Mouse (Mus musculus): ENCODE measurements around the gene Xrcc3.

The Xrcc3 gene

DNA sequence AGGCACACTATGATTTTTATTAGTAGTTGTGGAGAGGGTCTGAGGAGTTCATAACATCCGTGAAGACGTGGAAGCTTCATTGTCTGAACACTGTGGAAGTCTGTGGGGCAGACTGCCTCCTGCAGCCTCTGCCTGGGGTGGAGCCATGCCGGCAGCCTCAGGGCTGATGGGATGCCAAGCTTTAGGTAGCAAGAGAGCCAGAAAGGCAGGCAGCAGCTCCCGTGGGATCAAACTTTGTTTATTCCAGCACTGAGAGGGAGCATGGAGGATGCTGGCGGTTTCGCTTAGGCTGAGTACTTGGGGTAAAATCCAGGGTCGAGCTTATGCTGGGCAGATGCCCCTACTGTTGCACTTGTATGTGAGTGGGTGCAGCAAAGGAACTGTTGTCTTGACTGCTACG lies 16.4 kb downstream of the Xrcc3 start:
- POLR2A ChIA-PET: interaction anchor here in 2 of 4 experiments (0.5 to 14.5 kb wide), 16 partner anchors 7 to 588 kb away, joined by 3 to 179 read pairs (median 4); partner anchors contain the start of genes Xrcc3 (in 2 of the 2) and Zfyve21 (in 2 of the 2)

GRCm38 (mm10) chr12:111795180-111795895 lies 18.3 kb downstream of the Xrcc3 start:
- POLR2A ChIA-PET: interaction anchor here in 3 of 4 experiments (0.7 to 14.5 kb wide), 20 partner anchors 7 to 255 kb away, joined by 3 to 179 read pairs (median 4); partner anchors contain the start of genes Xrcc3 (in 3 of the 3), Zfyve21 (in 3 of the 3), Klc1 (in 1 of the 3) and Mark3 (in 1 of the 3)
- CTCF ChIA-PET: interaction anchor here in 2 of 4 experiments (0.5 to 1.1 kb wide), 3 partner anchors 16 to 56 kb away, joined by 4 read pairs; no protein-coding TSS in a partner anchor

More for the DNA sequence above, 16.4 kb downstream of the Xrcc3 start:
- CTCF ChIA-PET: interaction anchor here in 2 of 4 experiments (0.7 to 1.0 kb wide), 3 partner anchors 18 to 170 kb away, joined by 3 to 4 read pairs (median 3); no protein-coding TSS in a partner anchor

DNA sequence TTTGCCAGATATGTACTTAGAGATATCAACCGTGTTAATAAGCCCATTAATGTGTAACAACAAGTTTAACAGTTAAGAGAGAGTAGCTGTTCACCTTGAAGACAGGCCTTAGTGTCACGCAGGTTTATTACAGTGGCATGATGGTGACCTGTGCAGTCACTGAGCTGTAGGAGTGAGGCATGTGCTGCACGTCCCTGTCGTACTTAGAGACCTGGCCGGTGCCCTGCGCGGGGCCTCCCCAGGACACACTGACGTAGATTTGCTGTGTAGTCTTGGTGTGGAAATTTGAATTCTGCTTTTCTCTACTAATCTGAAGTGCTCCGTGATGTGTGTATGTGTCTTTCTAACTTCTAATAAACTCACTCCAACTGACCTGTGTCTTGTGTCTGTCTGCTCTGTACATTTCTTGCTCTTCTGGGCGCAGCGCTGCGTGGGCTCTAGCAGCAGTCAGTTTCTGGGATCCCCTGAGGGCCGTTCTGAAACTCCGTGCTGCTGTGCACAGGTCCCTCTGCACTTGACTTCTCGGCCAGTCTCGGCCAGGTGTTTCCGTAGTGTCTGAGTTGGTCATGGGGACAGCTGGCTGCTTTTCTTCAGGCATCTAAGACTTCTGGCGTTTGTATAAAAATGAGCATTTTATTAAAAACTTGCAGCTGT lies 19.0 kb downstream of the Xrcc3 start:
- ChIA-PET POLR2A (interaction anchor here in 2 of 4 experiments (0.8 to 14.5 kb wide), 15 partner anchors 7 to 255 kb away, joined by 3 to 179 read pairs (median 8); partner anchors contain the start of genes Mark3 (in 1 of the 2), Xrcc3 (in 1 of the 2) and Zfyve21 (in 1 of the 2)), CTCF (interaction anchor here in 2 of 4 experiments (0.5 to 1.1 kb wide), 4 partner anchors 15 to 62 kb away, joined by 4 read pairs; no protein-coding TSS in a partner anchor)

DNA sequence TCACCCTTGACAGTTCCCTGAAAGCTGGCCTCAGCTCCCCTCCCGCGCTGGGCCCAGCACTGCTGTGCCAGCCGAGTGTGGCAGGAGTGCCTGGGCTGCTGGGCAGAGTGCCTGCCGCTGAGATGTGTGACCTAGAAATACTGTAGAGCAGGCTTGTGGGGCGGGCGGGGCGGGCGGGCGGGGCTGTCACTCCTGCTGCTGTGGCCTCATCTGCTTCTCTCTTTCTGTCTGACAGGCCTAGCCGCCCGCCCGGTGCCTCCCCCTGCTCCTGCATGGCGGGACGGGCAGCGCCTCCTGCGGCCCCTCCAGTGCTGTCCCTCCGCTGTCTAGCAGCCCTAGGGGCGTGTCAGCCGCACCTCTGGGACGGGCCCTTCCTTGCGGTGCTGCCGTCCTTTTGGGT lies 19.6 kb downstream of the Xrcc3 start:
- ChIA-PET CTCF (interaction anchor here in 1 of 4 experiments (0.5 to 1.1 kb wide), 3 partner anchors 14 to 77 kb away, joined by 4 read pairs; no protein-coding TSS in a partner anchor), POLR2A (interaction anchor here in 3 of 4 experiments (0.6 to 14.5 kb wide), 13 partner anchors 8 to 646 kb away, joined by 3 to 179 read pairs (median 8); partner anchors contain the start of genes Xrcc3 (in 1 of the 3) and Zfyve21 (in 1 of the 3))

- POLR2A ChIA-PET: interaction anchor here in 2 of 4 experiments (1.9 to 6.5 kb wide), 4 partner anchors 10 to 26 kb away, joined by 6 to 32 read pairs (median 16); partner anchors contain the start of genes Xrcc3 (in 1 of the 2) and Zfyve21 (in 1 of the 2)
- CTCF ChIA-PET: interaction anchor here in 1 of 4 experiments (0.5 to 0.6 kb wide), 2 partner anchors 19 to 1138 kb away, joined by 3 read pairs; partner anchors contain the start of gene Jag2
Measured at GRCm38 (mm10) chr12:111791474-111792104, 22.1 kb downstream of the Xrcc3 start.

DNA sequence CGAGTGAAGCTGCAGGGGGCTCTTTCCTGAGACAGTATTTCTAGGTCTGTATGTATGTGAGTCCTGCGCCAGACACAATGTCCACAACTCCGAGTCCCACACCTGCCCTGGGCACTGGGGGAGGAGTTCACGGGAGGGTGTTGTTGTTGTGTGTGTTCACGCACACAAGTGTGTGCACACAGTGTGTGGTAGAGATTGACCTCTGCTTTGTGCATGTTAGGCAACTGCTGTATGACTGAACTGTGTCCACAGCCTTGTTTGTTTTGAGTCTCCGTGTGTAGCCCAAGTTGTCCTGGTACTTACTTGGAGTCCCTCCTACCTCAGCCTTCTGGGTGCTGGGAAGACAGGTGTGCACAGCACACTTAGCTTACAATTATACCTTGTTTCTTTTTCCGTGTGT lies 23.0 kb downstream of the Xrcc3 start:
- POLR2A ChIA-PET: interaction anchor here in 2 of 4 experiments (1.1 to 5.1 kb wide), 7 partner anchors 8 to 46 kb away, joined by 3 to 24 read pairs (median 7); partner anchors contain the start of genes Xrcc3 (in 1 of the 2) and Zfyve21 (in 1 of the 2)
- CTCF ChIA-PET: interaction anchor here in 1 of 4 experiments (1.2 kb wide), 1 partner anchor 26 kb away, joined by 3 read pairs; no protein-coding TSS in a partner anchor

GRCm38 (mm10) chr12:111790090-111790489 lies 23.6 kb downstream of the Xrcc3 start:
- POLR2A ChIA-PET: interaction anchor here in 2 of 4 experiments (1.0 to 5.1 kb wide), 9 partner anchors 9 to 45 kb away, joined by 3 to 24 read pairs (median 7); partner anchors contain the start of genes Xrcc3 (in 1 of the 2) and Zfyve21 (in 1 of the 2)
- CTCF ChIA-PET: interaction anchor here in 1 of 4 experiments (1.2 kb wide), 1 partner anchor 26 kb away, joined by 3 read pairs; no protein-coding TSS in a partner anchor

DNA sequence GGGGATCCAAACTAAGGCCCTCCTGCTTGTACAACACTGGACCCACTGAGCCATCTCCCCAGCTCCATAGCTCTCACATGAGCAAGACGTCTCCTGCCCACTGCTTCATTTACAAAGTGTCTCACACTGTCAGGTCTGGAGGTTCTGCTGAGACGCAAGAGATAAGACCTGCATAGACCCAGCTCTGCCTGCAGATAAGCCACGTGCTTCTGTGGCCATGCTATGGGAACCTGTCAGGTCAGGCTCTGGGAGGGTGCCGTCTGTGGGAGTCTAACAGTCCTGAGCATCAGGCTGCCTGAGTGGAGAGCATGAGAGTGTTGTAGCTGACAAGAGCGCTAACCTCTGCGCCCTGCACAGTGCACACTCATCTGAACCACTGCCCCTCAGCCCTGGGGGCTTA lies 26.7 kb downstream of the Xrcc3 start:
- CTCF ChIA-PET: interaction anchor here (0.6 to 2.4 kb wide), 5 partner anchors 7 to 180 kb away, joined by 3 to 10 read pairs (median 8); partner anchors contain the start of gene Atp5mpl (in 1 of the 4)
- POLR2A ChIA-PET: interaction anchor here in 3 of 4 experiments (0.6 to 5.1 kb wide), 23 partner anchors 9 to 771 kb away, joined by 3 to 24 read pairs (median 6); partner anchors contain the start of genes Xrcc3 (in 3 of the 3) and Zfyve21 (in 3 of the 3)

GRCm38 (mm10) chr12:111785174-111785573 lies 28.5 kb downstream of the Xrcc3 start:
- CTCF ChIA-PET: interaction anchor here in 1 of 4 experiments (0.6 kb wide), 1 partner anchor 76 kb away, joined by 3 read pairs; no protein-coding TSS in a partner anchor
- POLR2A ChIA-PET: interaction anchor here in 3 of 4 experiments (0.6 to 4.7 kb wide), 6 partner anchors 10 to 940 kb away, joined by 3 to 22 read pairs (median 4); partner anchors contain the start of genes Xrcc3 (in 1 of the 3) and Zfyve21 (in 1 of the 3)

DNA sequence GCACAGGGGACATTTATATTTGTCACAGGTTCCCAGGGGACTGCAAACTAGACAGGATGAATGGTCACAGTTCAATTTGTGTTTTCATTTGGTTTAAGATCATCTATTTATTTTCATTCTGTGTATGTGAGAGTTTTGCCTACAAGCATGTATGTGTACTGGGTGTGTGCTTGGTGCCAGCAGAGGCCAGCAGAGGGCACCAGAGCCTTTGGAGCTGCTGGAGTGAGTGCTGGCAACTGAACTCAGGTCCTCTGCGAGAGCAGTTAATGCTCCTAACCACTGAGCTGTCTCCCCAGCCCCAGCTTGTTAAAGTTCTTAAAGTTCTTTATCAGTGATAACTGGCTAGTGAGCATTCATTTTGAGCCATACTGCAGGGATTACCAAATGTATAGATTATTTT lies 34.1 kb downstream of the Xrcc3 start:
- CTCF ChIA-PET: interaction anchor here (0.6 to 1.5 kb wide), 29 partner anchors 8 to 1318 kb away, joined by 3 to 10 read pairs (median 3); partner anchors contain the start of gene Zfyve21 (in 1 of the 4)
- POLR2A ChIA-PET: interaction anchor here in 2 of 4 experiments (0.7 to 1.5 kb wide), 3 partner anchors 11 to 71 kb away, joined by 3 to 5 read pairs (median 3); partner anchors contain the start of genes Xrcc3 (in 1 of the 2) and Zfyve21 (in 1 of the 2)

- POLR2A ChIA-PET: interaction anchor here in 1 of 4 experiments (0.7 kb wide), 1 partner anchor 19 kb away, joined by 3 read pairs; the partner anchor contains the start of gene Klc1
- CTCF ChIA-PET: interaction anchor here in 2 of 4 experiments (0.5 to 0.6 kb wide), 2 partner anchors 69 to 433 kb away, joined by 3 to 4 read pairs; no protein-coding TSS in a partner anchor
Measured at GRCm38 (mm10) chr12:111777919-111778318, 35.8 kb downstream of the Xrcc3 start.

- POLR2A ChIA-PET: interaction anchor here in 2 of 4 experiments (0.7 to 2.5 kb wide), 11 partner anchors 8 to 843 kb away, joined by 3 to 8 read pairs (median 4); partner anchors contain the start of genes Klc1 (in 2 of the 2), Xrcc3 (in 1 of the 2) and Zfyve21 (in 1 of the 2)
- CTCF ChIA-PET: interaction anchor here in 3 of 4 experiments (0.6 to 1.1 kb wide), 6 partner anchors 43 to 349 kb away, joined by 3 to 6 read pairs (median 3); no protein-coding TSS in a partner anchor
Measured at GRCm38 (mm10) chr12:111774845-111775244, 38.8 kb downstream of the Xrcc3 start.

DNA sequence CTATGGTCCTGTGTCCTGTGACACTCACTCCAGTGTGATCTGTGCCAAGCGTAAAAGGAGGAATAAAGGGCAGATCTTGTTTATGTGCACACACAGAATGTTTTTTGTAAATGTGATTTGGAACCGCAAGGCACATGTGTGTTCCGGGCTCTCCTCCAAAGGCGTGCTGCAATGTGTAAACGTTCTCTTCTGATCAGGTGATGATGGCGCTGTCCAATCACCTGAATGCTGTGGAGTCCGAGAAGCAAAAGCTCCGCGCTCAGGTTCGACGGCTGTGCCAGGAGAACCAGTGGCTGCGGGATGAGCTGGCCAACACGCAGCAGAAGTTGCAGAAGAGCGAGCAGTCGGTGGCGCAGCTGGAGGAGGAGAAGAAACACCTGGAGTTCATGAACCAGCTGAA lies 39.5 kb downstream of the Xrcc3 start:
- POLR2A ChIA-PET: interaction anchor here in 2 of 4 experiments (1.0 to 2.5 kb wide), 9 partner anchors 8 to 40 kb away, joined by 3 to 8 read pairs (median 4); partner anchors contain the start of genes Klc1 (in 2 of the 2), Xrcc3 (in 1 of the 2) and Zfyve21 (in 1 of the 2)
- CTCF ChIA-PET: interaction anchor here in 3 of 4 experiments (0.6 to 1.1 kb wide), 6 partner anchors 28 to 348 kb away, joined by 3 to 4 read pairs (median 3); no protein-coding TSS in a partner anchor

GRCm38 (mm10) chr12:111770651-111771050 lies 43.0 kb downstream of the Xrcc3 start:
- ChIA-PET POLR2A (interaction anchor here in 3 of 4 experiments (0.5 to 0.7 kb wide), 5 partner anchors 10 to 93 kb away, joined by 3 read pairs; partner anchors contain the start of gene Trmt61a (in 1 of the 3)), CTCF (interaction anchor here (0.6 to 1.3 kb wide), 8 partner anchors 9 to 1205 kb away, joined by 3 to 6 read pairs (median 4); partner anchors contain the start of gene Btbd6 (in 1 of the 4))

GRCm38 (mm10) chr12:111769816-111770577 lies 43.7 kb downstream of the Xrcc3 start:
- POLR2A ChIA-PET: interaction anchor here in 3 of 4 experiments (0.5 to 0.7 kb wide), 4 partner anchors 11 to 122 kb away, joined by 3 read pairs; partner anchors contain the start of gene Trmt61a (in 1 of the 3)
- CTCF ChIA-PET: interaction anchor here (0.6 to 1.3 kb wide), 6 partner anchors 10 to 106 kb away, joined by 3 to 5 read pairs (median 4); no protein-coding TSS in a partner anchor

Data from embryonic stem cell, embryonic (primary cell).